Mouse (Mus musculus) brown adipose tissue, adult 24 weeks (tissue): ENCODE data around the gene Eif4g3. TPM values are rescaled to one million over a fixed set of nuclear protein-coding genes. Genes with fewer than 3 reads are reported as not detected.

Source experiments
- H3K27ac ChIP-seq: fragments of 200-500 bp; replicated peaks from 2 replicates; pipeline ENCODE4 v1.5.1; 2012; ENCODE audit warnings: low read depth, mild to moderate bottlenecking, low read length
- H3K4me1 ChIP-seq: fragments of 200-500 bp; 2 replicates; pipeline ENCODE4 v1.6.1; 2012; ENCODE audit warnings: low read length, mixed read lengths; ENCODE audit not compliant: control insufficient read depth, insufficient read depth, insufficient read length
- H3K4me3 ChIP-seq: fragments of 200-500 bp; 2 replicates; pipeline ENCODE4 v1.5.1; 2012; ENCODE audit warnings: low read depth, mild to moderate bottlenecking, low read length, moderate library complexity; ENCODE audit not compliant: insufficient read depth
- polyA plus RNA-seq: library from polyadenylated mRNA; stranded (reverse); fragments of >200 nt; gene quantifications from 2 replicates; pipeline ENCODE4 v1.2.4, GENCODE M21; 2012; ENCODE audit not compliant: missing spikeins, insufficient read depth, insufficient read length

Gene Eif4g3
- polyA plus RNA-seq, 1 experiment, result 18.6 TPM

DNA sequence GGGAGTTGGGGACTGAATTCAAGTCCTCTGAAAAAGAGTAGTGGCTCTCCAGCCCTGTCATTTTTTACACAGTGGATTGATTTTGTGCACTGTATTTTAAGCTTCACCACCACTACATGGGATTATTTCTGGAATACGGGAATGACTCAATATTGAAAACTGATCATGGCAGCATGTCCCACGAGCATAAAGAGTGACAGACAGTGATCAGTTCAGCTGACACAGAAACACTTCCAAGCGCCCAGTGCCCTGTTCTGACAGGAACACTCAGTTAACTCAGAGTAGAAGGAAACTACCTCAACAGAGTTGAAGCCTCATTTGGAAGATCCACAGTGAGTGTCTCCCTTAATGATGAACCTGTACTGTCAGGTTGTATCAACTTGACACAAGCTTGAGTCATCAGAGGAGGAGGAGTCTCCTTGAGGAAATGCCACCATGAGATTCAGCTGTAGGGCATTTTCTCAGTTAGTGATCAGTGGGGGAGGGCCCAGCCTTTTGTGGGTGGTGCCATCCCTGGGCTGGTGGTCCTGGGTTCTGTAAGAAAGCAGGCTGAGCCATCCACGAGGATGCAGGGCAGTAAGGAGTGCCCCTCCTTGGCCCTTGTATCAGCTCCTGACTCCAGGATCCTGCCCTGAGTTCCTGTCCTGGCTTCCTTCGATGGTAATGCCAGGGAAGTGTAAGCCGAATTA is 82.2 kb downstream of the Eif4g3 start:
- no peak overlapping the region for H3K27ac ChIP-seq
- peaks cover 4% of the 10 kb centered on the region; the same call in 1 of the 2 replicates for H3K4me1 ChIP-seq
- no peak overlapping the region for H3K4me3 ChIP-seq

DNA sequence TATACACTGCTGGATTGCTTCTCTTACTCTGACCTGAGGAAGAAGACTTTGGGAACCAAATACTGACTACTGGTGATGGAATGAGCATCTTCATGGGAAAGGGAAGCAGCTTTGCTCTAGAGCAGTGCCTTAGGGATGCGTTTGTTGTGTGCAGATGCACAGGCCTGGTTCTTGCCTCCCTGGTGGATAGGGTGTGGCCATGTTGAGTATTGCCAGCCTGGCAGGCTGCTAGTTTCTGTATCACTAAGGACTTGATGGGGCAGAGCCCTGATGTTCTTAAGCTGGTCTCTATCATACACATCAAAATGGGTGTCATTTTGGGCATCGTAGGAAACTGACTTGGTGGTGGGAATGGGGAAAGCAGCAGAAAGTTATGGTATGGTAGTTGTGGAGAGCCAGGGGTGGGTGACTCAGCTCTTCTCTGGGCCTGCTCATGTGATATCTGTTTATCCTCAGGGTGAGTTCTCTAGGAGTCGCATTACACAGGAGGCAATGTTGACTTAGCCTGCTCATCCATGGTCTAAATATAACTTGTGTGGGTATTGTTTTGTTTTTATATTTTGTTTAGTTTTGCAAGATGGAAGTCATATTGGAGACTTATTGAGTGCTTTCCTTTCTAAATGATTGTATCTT is 85.0 kb downstream of the Eif4g3 start:
- no peak overlapping the region for H3K27ac ChIP-seq
- peaks cover 4% of the 10 kb centered on the region; the same call in 1 of the 2 replicates for H3K4me1 ChIP-seq
- H3K4me3 ChIP-seq, result no peak overlapping the region

DNA sequence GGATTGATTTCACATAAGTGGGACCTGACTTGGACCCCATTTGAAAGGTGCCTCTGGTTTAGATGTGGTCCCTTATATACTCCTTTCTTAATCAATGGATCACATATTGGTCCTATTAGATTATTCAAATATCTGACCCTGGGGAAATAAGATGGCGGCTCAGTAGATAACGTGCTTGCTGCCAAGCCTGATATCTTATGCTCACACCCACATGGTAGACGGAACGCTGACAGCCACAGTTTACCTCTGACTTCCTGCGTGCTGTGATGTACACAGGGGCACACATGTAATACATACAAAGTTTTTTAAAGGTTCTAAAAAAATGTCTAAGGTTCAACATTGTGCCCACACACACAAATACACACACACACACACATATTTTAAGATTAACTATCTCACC is 86.4 kb downstream of the Eif4g3 start:
- Histone ChIP-seq H3K27ac (no peak overlapping the region), H3K4me1 (peaks cover 4% of the 10 kb centered on the region; the same call in 1 of the 2 replicates), H3K4me3 (no peak overlapping the region)

DNA sequence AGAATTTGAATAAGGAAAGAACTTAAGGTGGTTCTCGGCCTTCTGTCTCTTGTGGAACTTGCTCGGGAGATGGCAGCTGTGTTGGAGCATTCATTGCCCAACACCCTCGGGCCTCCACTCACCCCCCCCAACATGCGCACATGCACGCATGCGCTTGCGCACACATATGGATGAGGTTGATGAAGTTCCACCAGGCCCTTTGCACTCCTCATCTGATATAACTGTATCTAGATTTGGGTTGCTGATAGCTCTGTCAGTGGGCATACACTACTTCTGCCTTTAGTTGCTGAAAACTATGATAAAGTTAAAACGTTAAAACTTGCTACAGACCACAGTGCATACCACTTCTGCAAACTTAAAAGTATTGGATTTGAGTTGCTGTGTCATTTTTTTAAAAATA is 89.6 kb downstream of the Eif4g3 start:
- peaks cover 2% of the 10 kb centered on the region; the same call in 1 of the 2 replicates for H3K4me1 ChIP-seq
- no peak overlapping the region for H3K27ac ChIP-seq
- H3K4me3 ChIP-seq, result no peak overlapping the region

DNA sequence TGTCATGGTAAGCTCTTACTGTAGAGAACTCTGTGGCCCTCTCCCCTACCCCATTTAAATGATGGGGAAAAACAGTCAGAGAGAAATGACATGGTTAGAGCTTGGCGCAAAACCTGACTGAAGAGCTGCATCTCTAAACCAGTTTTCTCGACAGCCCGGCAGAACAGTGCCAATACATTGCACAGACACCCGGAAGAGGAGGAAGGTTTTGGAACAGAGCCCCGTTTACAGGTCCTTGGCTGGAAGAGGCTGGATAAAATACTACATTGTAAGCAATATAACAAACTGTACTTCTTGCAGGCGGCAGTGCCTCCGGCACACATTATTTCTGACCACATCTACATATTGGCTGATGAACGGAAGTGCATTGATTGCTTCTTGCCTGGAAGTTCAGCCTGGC is 91.3 kb downstream of the Eif4g3 start:
- no peaks in the 10 kb centered on the region for H3K4me1 ChIP-seq
- no peak overlapping the region for H3K27ac ChIP-seq
- no peak overlapping the region for H3K4me3 ChIP-seq

DNA sequence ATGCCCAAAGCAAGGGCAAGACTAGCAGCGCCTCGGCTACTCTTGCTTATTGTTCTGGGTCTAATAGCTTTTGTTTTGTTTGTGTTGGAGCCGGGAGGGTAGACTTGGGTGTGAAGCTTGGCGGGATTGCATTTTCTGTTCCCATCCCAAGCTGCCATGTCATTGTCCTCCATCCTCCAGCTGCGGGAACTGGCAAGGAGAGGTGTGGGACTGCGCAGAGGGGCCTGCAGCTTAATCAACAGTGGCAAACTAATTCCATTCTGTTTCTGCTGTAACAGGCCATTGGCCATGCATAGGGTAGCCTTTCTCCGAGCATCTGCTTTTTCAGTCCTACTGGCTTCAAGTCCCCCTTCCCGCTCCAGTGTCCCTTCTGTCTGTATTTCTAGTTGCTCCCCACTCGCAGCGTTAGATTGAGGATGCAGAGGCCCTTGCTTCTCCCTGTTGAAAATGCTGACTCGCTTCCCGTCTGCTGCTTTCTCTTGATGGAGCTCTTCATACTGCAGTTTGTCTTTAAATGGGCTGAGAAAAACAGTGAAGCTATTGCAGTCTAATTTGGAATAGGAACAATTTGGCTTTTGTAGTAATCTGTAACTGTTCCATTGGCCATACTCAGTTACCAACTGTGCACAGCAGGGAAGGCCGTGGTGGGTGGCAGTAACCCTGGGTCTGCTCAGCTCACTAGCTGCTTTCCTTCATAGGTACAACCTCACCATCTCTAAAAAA is 92.2 kb downstream of the Eif4g3 start:
- H3K4me1 ChIP-seq, result no peaks in the 10 kb centered on the region
- H3K27ac ChIP-seq, result no peak overlapping the region

DNA sequence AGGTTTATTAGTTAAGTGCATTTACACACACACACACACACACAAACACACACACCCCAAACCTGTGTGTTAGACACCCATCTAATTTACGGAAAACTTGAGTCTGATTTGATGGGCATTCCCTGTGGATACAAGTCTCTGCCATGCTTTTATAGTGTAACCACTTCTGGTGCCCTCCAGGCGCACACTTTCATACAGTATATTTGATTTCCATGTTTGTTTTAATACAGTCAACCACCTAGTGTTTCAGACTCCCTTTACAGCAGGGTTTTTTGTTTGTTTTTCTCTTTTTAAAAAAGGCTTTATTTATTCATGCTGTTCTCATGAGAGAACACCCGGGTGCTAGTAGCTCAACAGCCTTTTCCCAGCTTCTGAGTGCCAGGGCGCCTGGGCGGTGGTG is 94.1 kb downstream of the Eif4g3 start:
- H3K4me3 ChIP-seq, result no peak overlapping the region
- no peaks in the 10 kb centered on the region for H3K4me1 ChIP-seq
- H3K27ac ChIP-seq, result no peak overlapping the region

More for the DNA sequence above, 92.2 kb downstream of the Eif4g3 start:
- no peak overlapping the region for H3K4me3 ChIP-seq

DNA sequence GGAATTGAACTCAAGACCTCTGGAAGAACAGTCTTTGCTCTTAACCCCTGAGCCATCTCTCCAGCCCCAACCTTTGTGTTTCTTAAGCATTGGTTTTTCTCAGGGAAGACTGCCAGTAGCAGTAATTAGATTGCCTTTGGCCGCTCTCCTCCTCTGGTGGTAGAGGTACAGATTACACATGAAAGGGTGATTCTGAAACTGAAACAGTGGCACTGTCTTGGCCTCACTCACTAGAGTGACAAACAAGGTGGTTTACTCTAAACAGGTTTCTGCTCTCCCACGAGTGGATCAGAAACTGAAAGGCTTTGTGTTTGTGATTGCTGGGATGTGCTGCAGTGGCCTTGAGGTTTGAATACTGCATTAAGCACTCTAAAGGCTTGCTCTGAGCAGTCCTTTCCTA is 96.7 kb downstream of the Eif4g3 start:
- H3K4me3 ChIP-seq, result no peak overlapping the region
- no peaks in the 10 kb centered on the region for H3K4me1 ChIP-seq
- no peak overlapping the region for H3K27ac ChIP-seq

DNA sequence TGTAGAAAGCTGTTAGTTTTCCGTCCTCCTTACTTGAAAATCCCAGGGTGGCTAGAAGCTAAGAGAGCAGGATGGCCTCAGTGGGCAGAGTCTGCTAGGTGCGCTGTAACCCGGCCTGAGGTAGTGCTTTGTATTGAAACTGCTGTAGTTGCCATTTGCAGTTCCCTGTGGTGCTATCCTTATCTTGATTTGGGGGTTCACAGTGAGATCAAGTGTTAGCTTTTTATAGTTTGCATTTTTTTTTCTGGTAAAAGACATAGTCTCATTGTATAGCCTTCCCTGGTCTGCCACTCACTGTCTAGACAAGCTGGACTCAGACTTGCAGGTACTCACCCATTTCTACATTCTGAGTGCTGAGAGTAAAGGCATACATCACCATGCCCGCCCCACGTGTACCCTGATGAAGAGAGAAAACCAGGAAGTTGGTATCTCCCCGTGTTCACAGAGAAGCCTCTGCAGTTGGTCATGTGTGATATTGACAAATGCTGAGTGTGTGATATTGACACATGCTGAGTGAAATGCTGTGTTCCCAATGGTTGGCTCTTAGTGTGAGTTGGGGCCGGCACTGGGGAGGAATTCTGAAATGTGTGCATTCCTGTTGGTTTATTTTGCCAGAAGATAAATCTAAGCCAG is 98.9 kb downstream of the Eif4g3 start:
- Histone ChIP-seq H3K4me3 (no peak overlapping the region), H3K4me1 (no peaks in the 10 kb centered on the region), H3K27ac (no peak overlapping the region)

DNA sequence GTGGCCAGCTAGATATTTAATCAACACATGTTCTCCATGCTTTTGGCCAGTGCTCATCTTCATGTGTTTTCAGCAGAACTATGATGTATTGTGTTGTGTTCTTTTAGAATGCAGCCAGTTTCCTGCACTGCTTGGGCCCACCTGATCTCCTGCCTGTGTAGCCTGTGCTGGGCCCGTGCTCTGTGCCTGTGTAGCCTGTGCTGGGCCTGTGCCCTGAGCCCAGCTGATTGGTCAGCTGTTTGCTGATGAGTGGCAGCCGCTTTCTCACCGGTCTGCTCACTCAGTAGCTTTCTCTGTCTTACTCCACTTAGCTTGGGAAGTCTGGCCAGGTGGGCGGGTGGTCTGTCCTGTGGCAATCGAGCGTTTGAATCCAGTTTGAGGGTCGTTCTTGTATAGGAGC is 107.6 kb downstream of the Eif4g3 start:
- H3K4me1 ChIP-seq, result no peaks in the 10 kb centered on the region
- H3K4me3 ChIP-seq, result no peak overlapping the region
- no peak overlapping the region for H3K27ac ChIP-seq

DNA sequence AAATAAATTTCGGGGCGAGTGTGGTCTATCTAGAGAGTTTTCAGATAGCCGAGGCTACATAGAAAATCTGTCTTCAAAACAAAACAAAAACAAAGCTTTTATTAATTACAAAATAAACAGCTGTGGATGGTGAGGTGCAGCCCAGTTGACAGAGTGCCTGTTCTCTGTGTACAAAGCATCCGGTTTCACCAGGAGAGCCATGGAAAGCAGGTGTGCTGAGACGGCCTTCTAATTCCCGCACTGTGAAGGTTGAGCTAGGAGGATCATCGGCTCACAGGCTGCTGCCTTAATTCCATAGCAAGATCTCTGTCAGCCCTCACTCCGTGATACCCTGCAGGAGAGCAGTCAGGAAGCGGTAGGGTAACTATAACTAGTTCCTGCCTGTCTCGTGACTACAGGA is 109.0 kb downstream of the Eif4g3 start:
- no peak overlapping the region for H3K4me3 ChIP-seq
- no peak overlapping the region for H3K27ac ChIP-seq
- H3K4me1 ChIP-seq, result no peaks in the 10 kb centered on the region

DNA sequence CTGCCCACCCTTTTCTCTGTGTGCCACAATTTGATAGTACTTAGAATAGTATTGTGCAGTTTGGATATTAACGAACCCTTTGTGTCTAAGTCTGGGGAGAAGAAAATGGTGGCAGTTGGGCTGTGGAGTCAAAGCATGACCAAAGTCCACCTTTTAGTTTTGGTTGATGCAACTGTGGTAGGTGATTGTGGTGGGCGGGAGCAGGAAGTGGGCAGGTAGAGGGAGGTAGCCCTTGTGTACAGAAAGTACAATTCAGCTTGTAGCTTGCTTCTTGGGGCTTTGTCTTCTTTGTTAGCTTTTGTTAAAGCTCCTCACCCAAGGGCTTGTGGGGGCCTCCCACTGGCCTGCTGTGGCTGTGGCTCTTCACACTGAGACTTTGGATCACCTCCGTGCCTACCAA is 109.6 kb downstream of the Eif4g3 start:
- no peak overlapping the region for H3K27ac ChIP-seq
- H3K4me1 ChIP-seq, result no peaks in the 10 kb centered on the region
- H3K4me3 ChIP-seq, result no peak overlapping the region

DNA sequence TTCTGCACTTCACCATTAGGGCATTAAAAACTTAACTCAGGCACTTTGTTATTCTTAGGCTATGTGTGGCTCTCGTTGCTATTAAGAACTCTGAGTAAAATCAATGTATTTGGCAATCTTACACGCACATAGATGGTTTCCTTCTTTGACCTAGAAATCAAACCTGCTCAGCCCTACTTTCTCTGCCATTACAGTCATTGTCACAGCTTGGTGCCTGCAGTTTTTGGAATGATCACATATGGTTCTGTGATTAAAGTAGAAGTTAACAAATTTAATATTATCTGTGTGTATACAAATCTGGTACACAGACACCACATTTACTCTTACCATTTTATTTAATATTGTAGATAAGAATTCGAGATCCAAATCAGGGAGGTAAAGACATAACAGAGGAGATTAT is 112.1 kb downstream of the Eif4g3 start:
- Histone ChIP-seq H3K4me3 (no peak overlapping the region), H3K4me1 (no peaks in the 10 kb centered on the region), H3K27ac (no peak overlapping the region)

DNA sequence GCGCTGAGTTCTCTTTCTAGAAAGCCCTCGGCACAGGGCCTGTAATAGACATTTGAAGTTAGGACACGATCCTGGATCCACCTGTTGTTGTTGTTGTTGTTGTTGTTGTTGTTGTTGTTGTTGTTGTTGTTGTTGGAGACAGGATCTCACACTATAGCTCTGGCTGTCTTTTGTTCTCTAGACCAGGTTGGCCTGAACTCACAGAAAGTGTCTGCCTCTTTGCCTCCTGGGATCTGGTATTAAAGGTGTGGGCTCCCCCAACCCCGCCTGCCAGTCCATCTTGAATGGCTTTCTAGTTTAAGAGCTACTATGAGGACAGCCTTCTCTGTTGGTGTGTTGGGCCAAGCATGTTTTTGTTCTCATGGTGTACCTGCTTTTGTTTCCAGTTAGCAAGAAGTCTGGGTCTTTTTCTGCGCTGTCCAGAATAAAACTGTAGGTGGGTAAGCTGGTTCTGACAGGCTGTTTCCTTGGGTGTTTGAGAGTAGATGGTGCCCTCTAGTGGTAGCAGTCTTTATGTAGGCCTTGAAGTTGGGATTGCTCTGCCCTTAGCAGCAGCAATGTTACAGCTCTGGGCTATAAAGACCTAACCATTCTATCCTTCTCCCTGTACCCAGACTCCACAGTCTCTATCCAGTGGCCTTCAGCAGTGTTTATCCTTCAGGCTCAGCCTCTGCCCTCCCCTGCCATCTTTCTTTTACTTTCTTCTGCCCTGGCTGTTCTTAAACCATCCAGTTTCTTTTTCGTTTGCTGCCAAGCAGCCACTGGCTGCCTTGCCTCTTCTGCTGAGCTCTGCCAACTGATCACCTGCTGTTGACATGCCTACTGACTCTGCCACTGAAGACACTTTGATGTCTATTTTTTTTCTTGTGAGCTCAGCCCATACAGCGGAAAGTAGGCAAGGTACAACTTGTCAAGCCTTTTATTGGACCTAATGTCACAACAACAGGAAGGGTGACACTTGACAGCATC is 114.9 kb downstream of the Eif4g3 start:
- no peak overlapping the region for H3K27ac ChIP-seq
- H3K4me1 ChIP-seq, result no peaks in the 10 kb centered on the region
- H3K4me3 ChIP-seq, result no peak overlapping the region
